Mouse (Mus musculus) CH12F3 (cell line): ENCODE results near the gene Gm17622.

ENCODE experiments used
- in situ Hi-C: fragments of 300-500 bp; cut with MboI; formaldehyde crosslinking; loops from 2 replicates; pipeline ENCODE4 v1.14.3; 2020; ENCODE audit warnings: low sequenced_read_pairs

Gene Gm17622

DNA sequence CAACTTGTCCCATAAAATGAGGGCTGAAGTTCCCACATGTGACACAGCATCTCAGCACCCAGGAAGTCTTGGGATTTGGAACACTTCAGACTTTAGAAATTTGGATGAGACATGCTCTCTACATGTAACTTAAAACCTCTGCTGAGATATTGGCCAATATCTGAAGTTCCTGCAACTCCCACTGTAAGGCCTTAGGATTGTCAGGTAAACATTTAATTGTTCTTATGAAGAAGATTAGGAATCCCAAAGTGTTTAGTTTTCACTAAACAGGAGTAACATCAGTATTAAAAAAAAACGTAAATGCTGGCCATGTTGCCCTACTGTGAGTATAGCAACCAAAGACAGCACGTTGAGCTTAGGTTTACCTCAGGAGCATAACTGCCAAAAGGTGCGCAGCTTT lies at the start of gene Gm17622:
Gene Gm17622 (plus strand): TSS at position 301 of the 400 bp plus-strand sequence.
- in situ Hi-C loops: no loop called here

DNA sequence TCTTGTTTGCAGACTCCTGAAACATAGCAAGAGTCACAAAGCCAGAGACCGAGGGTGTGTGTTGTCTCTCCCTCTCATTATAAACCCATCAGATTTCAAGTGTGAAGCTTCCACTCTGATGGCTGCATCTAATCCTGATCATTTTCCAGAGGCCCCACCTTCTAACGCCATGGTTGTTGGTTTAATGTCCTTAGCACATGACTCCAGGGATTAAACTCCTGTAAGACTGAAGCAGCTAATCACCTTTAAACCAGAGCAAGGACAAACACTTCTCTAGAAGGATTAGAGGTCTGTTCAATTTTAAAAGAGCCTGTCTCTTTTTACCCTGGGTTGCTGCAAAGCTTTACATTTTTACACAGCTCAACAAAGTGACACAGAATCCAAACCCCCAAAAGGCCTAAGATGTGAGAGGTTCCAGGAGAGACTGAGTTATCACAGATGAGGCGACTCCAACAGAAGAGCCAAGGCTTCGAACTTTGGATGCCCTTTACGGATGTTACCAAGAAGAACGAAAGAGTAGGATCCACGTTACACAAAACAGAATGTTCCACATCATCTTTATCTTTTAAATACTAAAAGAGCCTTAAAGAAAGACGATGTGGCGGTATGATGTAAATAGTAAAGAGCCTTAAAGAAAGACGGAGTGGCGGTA lies 40.2 kb upstream of the Gm17622 start:
- in situ Hi-C loops: no loop called here

DNA sequence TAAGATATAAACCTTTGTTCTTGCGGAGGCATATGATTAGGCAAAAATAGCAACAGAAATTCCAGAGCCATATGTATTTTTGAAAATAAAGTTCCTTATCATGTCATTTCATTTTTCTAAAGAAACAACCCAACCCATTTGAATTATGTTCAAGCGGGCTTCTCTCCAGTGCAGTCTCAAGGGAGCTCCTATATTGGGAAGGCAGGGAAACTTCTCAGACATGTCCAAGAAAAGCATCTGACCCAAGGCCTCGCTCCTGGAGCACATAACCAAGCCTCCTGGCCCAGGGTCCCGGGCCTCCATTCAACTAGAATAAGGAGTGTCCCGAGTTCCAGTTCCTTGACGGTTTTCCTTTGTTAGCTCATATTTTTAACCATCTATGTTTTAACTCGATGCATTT lies 39.7 kb upstream of the Gm17622 start:
- in situ Hi-C loops: no loop called here

DNA sequence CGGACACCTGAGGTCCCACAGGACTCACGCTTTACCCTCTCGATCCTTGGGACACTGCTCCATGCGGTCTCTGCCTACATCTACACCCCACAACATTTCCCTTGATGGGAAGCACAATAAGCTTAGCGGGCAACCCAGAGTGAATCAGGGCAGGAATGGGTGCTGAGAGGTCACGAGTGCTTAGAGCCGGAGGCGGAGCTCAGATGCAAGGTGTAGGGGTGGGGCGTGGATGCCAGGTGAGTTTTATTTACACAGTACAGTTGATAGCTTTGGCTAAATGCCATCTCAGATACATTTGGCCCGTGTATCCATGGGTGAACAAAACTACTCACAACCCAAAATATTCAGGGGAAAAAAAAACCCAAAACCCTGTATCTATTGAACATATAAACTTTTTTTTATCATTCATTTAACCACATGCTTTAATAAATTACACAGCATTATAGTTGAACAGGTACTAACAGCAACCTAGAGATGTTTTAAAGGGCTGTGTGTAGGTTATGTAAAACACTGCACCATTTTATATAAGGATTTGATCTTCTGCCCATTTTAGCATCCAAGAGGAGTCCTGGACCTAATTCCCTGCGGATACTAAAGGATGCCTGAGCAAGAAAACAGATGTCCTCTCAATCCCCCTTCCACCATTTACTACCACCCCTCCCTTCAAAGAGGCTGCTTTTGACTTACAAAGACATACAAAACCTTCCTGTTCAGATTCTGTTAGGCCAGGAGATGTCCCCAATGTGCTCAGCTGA lies 39.0 kb upstream of the Gm17622 start:
- in situ Hi-C loops: no loop called here

DNA sequence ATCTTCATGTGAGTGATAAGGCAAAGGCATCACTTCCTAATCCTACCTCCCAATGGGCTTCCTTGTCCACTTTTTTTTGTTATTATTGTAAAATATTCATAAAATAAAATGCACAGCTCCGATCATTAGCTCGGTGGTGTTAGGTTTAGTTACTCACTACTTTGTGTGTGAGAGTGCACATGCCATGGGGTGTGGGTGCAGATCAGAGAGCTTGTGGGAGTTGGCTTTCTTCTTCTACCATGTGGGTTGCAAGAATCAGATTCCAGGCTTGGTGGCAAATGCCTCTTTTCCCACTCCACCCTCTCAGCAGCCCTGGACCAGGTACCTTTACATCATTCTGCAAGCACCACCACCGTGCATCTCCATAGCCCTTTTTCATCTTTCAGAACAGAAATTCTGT lies 37.9 kb upstream of the Gm17622 start:
- in situ Hi-C loops: no loop called here

DNA sequence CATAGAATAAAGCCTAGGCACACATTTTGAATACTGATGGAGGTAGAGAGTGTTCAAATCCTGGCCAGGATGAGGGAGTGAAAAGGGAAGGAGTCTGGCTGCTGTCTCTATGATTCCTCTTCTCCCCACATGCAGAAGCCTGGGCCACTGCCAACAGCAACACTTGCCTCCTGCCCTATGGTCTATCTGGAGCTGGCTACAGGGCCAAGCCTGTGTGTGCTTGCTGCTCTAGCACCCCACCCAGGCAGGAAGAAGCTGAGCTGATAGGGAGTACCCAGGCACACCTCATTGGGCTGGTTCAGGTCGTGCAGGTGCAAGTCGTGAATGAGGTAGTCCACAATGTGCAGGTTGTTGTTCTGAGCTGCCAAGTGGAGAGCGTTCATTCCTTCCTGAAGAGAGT lies 36.2 kb upstream of the Gm17622 start:
- in situ Hi-C loops: no loop called here

DNA sequence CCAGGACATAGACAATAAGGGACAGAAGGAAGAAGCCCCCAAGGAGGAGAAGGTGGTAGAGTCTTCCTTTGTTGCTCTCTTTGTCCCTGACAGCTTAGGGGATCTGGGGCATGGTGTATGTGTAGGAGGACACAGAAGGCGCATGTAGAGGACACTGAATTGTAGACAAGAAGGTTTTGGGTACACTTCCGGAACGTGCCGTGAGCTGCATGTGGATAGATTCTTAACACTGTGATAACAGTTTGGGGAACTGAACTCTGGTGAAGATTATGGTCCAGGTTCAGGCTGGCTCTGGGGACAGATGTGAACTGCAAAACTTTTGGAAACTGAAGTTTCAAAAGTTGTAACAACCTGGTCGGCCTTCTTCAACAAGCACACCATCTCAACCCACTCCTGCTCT lies 33.0 kb upstream of the Gm17622 start:
- in situ Hi-C loops: no loop called here

DNA sequence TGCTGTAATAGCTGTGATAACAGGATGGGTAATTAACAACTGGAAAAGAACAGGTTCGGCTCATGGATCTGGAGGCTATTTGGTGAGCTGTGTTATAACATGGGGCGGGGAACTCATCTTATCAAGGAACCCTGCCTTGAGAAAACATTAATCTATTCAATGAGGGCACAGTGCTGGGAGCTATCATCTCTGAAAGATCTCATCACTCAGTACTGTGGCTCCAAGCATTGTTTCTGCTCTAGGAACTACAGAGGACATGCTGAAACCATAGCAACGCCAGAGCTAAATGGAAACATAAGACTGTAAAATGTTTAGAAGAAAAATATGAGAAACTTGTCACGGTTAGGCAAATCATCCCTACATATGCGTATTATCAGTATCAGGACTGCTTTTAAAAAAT lies 32.5 kb upstream of the Gm17622 start:
- in situ Hi-C loops: no loop called here

DNA sequence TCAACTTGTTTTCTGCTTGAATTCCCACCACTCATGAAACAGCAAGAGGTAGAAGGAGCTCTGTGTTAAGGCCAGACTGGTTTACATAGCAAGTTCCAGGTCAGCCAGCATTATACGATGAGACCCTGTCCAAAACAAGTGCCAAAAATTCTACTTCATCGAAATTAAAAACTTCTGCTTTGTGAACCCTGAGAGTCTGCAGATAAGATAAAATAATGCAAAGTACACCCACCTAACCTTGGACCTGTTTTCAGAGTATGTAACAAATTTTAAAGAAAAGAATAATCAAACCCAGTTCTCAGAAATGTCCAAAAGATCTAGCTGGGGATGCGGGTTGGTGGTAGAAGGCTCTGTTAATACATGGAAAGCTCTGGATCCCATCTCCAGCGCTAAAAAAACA lies 31.9 kb upstream of the Gm17622 start:
- in situ Hi-C loops: no loop called here

DNA sequence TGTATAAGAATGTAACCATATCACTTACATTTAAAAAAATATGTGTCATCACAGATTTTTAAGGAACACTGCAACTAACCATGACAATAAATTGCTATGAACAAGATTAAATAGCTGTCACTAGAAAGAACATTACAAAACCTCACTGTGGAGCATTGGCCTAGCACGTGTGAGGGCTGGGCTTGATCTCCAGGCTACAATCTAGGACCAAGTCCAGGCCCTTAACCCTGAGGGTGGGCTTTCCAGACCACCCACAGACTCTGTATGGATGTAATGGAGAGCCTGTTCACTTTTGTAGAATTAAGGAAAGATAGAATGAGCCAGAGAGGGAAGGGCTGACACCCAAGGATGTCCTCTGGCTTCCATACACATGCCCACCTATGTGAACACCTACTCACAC lies 27.9 kb upstream of the Gm17622 start:
- in situ Hi-C loops: no loop called here

DNA sequence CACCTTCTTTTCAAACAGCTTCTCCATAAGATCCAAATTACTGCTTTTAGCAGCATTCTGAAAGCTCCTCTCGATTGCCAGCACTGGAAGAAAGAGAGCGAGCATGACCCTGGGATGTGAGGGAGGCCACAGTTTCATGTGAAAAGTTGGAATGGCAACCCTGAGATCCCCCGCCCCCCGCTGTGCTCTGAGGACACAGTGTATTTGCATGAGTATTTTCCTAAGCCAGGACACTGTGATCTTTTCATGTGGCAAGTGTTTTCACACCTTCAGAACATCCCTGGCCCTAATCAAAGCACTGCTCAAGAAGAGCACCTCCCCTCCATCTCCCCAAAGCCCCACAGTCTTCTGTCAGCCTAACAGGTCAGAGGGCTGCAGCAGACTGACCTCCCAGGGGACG lies 25.2 kb upstream of the Gm17622 start:
- in situ Hi-C loops: no loop called here

DNA sequence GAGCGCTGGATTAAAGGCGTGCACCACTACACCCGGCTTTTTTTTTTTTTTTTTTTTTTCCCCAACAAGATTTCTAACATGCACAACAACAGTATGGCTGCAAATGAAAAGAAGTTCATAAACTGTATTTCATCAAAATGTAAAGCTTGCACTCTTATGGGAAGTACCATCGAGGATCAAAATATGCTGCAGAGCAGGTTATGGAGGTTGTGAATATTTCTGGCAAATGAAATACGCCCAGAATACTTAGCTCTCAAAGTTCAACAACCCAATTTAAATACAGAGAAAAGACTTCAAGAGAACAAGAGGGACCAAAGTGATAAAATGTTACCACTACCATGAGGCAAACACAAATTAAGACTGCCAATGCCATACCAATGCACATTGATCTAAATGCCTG lies 21.9 kb upstream of the Gm17622 start:
- in situ Hi-C loops: no loop called here

DNA sequence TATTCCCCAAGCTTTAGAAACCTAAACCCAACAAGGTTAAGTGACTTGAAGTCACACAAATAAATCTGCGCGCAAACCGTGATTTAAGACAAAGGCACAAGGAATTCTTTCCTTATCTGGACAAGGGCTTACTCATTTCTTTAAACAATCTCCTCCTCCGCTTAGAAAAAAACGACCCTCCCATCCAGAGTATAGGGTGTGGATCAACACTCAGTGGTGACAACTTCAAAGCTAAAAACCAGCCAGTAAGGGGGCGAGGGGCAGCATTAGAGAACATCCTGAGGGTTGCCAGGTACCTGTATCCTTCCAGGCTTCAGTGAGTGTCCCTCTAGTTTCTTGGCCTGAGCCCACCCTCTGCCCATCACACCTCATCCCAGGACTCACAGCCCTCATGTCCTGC lies 20.0 kb upstream of the Gm17622 start:
- in situ Hi-C loops: no loop called here

DNA sequence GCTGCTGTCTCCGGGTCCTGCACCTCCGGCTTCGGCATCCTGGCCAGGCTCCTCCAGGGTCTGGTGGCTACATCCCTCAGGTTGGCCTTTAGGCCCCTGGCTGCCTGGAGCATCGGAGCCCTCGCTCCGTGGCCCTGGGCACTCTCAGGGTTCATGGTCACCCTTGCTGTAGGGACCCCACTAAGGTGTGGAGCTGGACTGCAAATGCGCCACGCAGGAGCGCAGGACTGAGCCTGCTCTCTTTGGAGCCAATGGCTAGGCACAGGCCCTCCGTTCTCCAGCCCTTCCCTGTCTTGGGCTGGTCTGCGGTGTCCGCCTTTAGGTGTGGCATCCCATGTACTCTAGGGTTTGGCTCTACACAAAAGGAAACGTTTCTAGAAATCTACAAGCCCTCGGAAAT lies 19.6 kb upstream of the Gm17622 start, which contains the start of gene Ankdd1b:
Gene Ankdd1b (minus strand): TSS at position 242 of the 400 bp plus-strand sequence.
- in situ Hi-C loops: no loop called here

DNA sequence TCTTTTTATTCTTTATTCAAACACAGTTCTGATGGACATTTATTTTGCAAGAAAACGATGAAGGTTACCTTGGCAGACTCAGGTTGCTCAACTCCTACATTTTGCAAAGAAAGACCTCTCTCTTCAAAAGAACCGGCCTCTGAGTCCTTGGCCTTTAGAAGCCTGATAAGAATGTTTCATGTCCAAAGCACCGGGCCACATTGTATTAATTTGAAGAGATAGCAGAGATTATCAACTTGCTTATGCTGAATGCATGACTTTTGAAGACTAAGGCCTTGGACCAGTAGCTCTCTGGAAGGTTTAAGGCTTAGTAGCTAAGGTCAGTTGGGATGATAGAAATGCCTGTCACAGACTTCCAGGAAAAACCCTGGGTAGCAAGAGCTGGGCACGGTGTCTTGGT lies 13.3 kb upstream of the Gm17622 start:
- in situ Hi-C loops: no loop called here

DNA sequence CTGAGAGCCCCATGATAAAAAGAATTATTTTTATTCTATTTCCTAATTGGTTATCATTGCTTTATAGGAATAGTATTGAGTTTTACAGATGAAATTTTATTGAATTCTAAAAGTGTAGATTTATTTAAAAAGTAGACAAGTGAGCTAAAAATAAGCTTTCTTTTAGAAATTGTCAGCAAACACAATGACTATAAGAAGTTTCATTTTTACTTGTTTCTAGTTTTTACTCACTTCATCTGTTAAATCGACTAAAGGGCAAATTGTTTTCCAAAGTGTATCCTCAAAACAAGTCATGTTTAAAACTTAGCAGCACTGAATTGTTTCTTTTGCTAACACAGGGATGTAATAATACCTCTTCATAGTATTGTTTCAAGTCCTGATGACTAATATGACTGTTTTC lies 11.5 kb upstream of the Gm17622 start:
- in situ Hi-C loops: no loop called here

DNA sequence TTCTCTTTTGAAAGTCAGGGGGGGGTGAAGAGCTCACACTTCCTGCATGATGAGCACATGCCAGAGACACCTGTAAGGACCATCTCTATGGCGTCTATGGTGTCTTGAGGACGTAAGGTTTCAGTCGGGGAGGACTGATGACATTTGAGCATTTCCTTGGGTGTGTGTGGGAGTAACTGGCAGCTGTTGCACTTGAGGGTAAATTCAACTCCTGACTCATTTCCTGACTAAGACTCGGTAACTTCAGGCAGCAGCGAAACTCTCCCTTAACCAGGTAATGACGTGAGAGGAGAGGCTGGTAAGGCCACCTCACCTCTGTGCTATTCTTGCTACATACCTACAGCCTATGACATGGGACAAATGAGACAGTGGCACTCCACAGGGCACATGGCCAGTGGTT lies 3.3 kb upstream of the Gm17622 start:
- in situ Hi-C loops: no loop called here

DNA sequence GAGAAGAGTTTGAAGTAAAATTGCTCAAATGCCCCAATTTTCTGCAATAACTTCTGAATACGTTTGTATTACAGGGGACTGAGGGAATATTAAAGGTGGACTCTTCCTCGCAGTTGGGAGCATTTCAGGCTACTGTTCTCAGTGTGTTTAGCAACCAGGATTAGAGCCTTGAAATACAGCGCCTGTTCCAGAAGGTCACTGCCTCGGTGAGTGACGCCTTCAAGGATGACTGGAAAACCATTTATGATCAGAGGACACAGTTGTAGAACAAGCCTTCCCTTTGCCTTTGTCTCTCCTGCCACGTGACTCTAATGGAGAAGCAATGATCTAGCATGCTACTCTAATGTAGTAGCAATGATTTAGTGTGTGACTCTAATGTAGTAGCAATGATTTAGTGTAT lies 2.6 kb upstream of the Gm17622 start:
- in situ Hi-C loops: no loop called here

DNA sequence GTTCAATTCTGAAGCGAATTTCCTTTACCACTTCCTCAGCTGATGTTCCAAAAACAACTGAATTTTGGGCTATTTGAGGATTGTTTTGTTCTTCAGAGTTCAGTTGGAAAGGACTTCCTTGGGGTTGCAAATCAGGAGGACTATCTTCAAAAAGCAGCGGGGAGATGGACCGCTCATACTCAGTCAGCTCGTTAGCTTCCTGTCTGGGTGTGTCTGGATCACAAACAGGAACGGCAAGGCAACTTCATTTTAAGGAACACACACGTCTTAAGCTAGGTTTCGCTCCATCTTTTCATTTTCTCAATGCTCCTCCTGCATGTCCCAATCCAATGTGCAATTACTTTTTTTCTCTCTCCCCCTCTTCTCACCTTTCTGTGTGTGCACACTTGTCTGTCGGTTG lies 6.1 kb downstream of the Gm17622 start:
- in situ Hi-C loops: no loop called here

DNA sequence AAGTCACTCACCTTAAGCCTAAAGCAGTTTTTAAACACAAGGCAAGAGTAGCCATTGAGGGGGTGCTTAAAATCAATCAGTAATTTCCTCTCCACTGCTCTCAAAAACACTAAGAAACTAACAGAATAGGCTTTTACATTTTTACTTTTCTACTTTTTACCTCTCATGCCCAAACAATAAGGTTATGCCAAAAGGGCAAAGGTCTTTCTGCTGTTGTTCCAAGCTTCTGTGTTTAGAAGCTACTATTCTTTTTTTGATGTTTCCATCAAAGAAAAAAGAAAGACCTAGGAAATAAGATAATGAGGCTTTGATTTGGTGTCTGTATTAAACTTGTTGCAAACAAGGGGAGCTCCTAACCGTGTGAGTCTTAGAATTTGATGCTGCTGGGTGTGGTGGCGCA lies 9.4 kb downstream of the Gm17622 start:
- in situ Hi-C loops: no loop called here

DNA sequence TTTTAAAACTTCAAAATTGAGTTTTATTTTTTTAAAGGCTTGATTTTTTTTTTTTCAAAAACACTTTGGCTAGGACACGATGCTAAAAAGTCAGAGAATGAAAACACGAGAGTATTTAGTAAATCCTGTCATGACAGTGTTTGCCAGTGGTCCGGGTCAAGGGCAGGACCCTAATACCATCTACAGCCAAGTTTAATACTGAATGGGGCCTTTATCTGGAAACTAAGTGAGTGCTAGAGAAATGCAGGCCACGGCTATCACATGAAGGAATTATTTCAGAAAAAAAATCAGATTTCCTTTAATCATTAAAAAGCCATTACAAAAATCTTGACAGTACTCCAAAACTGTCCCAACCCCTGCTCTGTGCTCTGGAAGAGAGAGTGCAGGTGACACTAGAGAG lies 15.1 kb downstream of the Gm17622 start:
- in situ Hi-C loops: no loop called here

DNA sequence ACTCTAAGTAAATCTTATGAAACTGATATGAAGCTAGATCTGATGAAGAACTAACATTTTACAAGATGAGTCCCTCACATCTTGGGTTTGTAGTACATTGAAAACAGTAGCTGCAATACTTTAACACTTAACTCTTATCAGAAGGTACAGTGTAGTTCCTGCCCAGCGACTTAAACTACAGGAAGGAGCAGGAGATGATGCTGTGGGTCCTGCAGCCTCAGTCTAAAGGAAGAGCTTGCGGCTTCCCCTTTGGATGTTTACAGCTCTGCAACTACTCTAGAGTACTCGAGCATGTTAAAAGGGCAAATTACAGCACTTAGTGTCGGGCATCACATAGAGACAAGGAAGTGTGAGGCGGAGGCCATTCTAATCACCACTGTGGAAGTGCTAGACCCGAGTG lies 15.8 kb downstream of the Gm17622 start:
- in situ Hi-C loops: no loop called here

DNA sequence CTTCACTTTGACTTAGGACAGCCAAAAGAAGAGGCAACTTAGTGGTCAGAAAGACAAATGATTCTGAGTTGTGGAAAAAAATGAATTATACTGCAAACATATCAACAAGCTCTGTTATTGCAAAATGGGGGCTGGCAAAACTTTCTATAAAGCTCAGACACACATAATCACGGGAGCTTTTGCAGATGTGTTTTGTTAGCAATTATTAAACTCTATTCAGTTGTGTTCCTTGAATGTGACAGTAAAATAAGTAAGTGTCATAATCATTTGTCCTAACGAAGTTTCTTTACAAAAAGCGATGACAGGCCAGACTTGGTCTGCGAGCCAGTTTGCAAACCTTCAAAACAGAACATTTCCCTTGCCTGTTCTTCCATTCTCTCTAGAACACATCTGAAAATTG lies 17.0 kb downstream of the Gm17622 start:
- in situ Hi-C loops: no loop called here
